Mouse (Mus musculus): ENCODE data around the gene Gm20388.

Gm20388 gene

GRCm38 (mm10) chr8:123854733-123855475, 3944.3 kb downstream of the Gm20388 start:
- no peak for DNase-seq (ENCODE audit: inconsistent ontology term)

- no peak for DNase-seq (ENCODE audit: inconsistent ontology term)
Observed at GRCm38 (mm10) chr8:123857361-123857760, 3946.7 kb downstream of the Gm20388 start.

GRCm38 (mm10) chr8:123858574-123858940, 3947.9 kb downstream of the Gm20388 start:
- peak; percentile 38 for DNase-seq (ENCODE audit: inconsistent ontology term)

DNA sequence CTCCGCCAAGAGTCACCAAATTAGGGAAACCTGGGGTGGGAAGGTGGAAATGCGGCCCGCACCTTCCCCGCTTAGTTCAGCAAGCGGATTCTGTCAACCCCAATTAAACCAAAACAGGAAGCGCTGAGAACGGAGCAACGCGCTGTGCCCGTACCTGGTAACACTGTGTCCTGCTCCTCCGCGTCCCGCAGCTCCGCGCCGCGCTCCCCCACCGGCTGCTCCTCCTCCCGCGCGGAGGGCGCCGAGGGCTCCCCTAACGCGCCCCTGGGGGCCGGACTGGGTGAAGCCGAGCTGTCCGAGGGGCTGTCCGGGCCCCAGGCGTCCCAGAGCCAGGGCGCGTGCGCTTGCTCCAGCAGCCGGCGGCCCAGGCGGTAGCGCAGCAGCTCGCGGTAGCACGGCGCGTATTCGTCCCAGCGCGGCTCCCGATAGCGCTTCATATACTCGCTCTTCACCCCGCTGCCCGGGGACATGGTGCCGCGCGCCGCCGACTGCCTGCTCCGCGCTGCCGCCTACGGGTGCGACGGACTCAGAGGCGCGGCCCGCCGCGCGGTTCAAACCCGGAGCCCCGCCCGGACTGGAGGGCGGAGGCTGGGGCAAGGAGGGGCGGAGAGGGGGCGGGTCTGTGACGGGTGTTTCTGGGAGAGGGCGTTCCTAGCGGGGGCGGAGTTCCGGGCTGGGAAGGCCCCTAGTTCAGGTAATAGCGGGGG, 3948.5 kb downstream of the Gm20388 start:
- DNase-seq (ENCODE audit: inconsistent ontology term), result peak; percentile 97

GRCm38 (mm10) chr8:123859648-123860259, 3949.1 kb downstream of the Gm20388 start, which contains the start of gene Ccsap:
Gene Ccsap, minus strand, starts transcription at chr8:123860209.
- no peak for DNase-seq (ENCODE audit: inconsistent ontology term)

DNA sequence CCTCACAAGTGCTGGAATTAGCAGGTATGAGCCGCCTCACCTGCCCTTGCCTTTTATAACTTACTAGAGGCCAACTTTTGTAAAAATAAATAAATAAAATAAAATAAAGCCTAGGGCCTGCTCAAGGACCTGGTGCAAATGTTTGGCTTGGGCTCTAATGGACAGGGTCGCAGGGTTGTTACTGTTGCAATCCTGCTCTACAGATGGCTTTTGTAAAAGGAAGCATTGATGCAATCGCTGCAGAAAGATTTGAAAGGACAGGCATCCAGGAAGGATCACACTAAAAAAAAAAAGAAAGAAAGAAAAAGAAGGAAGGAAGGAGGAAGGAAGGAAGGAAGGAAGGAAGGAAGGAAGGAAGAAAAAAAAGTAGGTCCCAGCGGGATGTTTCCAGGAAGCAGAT, 3949.7 kb downstream of the Gm20388 start:
- DNase-seq (ENCODE audit: inconsistent ontology term), result no peak

GRCm38 (mm10) chr8:123865786-123866185, 3955.1 kb downstream of the Gm20388 start:
- DNase-seq (ENCODE audit: inconsistent ontology term), result no peak

DNA sequence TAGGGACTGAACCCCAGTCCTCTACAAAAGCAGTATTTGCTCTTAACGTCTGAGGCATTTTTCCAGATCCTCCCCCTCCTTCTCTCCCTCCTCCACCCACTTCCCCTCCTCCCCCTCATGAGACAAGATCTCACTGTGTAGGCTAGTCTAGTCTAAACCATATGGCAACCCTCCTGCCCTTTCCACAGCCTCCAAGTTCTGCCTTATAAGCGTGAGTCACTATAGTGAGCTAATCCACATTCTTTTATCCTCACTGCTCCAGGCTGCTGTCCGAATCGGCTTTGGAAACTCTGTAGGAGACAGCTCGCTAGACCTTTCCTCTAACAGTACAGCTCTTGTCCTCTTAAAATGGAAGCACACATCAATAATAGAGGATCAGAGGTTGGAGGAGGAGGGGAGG, 3956.3 kb downstream of the Gm20388 start:
- DNase-seq (ENCODE audit: inconsistent ontology term), result peak; percentile 65

GRCm38 (mm10) chr8:123872048-123872447, 3961.4 kb downstream of the Gm20388 start:
- no peak for DNase-seq (ENCODE audit: inconsistent ontology term)

DNA sequence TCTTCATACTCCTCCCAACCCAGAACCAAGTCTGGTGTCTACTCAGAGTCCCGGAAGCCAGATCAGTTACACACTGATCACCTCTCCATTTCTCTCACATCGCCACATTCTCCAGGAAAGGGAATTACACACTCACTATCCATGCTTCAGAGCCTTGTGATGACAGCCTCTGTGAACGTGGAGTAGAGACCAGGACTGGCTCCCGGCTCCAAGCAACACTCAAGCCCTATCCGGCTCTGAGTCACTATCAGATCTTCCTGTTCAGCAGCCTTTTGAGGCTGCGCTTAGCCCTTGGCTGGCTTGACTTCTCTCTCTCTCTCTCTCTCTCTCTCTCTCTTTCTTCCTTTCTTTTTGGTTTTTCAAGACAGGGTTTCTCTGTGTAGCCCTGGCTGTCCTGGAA, 3962.7 kb downstream of the Gm20388 start:
- DNase-seq (ENCODE audit: inconsistent ontology term), result no peak

DNA sequence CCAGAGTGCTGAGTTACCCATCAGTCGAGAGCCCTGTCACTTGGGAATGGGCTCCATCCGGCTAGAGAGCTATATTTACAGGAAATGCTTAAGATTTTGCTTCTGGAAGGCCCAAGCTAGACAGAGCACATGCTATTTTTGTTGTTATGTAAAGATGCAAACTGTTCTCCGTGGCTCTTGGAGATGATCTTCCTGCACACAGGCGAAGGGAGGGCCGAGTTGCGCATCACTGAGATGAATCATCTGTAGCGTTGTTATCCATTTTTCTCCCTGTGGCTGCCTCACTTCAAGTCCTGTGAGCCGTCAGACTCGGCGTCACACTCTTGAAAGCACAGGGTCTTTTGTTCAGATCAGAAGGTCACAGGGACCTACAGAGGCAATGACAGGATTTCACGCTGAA, 3963.7 kb downstream of the Gm20388 start:
- no peak for DNase-seq (ENCODE audit: inconsistent ontology term)

GRCm38 (mm10) chr8:123877865-123878264, 3967.2 kb downstream of the Gm20388 start:
- DNase-seq (ENCODE audit: inconsistent ontology term), result no peak

DNA sequence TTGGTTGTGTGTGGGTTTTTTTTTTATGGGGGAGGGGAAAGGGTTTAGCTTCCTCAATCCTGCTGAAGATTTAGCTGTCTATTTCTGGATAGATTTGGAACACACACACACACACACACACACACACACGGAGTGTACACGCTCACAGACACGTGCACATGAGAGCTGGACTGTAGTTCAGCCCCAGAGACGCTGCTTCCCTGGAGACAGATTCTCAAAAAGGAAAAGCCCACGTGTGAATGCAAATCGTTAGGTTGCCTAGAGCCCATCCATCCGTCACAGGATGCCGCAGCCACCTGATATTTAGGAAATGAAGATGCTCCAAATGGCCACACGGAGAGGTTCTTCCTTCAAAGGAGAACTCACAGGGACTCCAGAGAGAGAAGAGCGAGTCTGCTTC, 3969.6 kb downstream of the Gm20388 start:
- DNase-seq (ENCODE audit: inconsistent ontology term), result no peak

DNA sequence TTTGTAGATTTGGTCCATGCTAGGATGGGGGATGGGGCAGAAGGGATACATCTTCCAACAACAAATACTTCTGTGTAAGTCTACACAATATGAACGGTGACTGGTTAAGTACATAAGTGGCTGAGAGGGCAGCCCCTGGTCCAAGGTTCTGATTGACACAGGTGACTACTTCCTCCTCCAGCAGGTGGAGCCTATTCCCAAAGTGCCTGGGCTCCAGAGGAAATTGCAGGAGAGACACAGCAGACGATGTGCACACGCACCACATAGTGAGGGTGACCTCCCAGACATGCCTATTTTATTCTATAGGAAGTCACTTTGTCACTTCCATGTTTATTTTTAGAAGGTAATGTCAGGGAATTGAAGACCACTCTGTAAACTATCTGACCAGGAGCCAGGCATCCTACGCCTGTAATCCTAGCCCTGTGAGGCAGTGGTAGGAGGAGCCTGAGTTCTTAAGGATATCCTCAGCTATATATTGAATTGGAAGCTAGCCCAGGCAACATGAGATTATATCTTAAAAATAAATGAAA, 3970.2 kb downstream of the Gm20388 start:
- DNase-seq (ENCODE audit: inconsistent ontology term), result no peak

- DNase-seq (ENCODE audit: inconsistent ontology term), result no peak
Observed at GRCm38 (mm10) chr8:123882412-123882811, 3971.8 kb downstream of the Gm20388 start.

- DNase-seq (ENCODE audit: inconsistent ontology term), result no peak
Observed at GRCm38 (mm10) chr8:123883094-123883493, 3972.5 kb downstream of the Gm20388 start.

GRCm38 (mm10) chr8:123884721-123885565, 3974.3 kb downstream of the Gm20388 start:
- DNase-seq (ENCODE audit: inconsistent ontology term), result peak; percentile 63

DNA sequence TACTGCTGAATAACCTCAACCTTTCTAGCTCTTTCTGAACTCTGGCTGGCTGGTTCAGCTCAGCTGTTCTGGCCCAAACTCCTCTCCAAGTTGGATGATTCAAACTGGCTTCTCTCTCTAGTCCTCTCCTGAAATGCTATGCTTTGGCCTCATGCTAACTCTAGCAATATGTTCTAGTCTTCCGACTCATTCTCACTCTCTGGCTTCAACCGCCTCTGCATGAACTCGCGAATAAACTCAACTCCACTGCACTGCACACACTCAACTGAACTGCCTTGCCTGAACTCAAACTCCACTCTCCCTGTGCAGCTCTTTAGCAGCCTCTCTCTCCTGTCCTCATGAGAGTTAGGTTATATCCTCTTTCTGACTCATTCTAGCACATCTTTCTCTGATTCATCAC, 3976.5 kb downstream of the Gm20388 start:
- DNase-seq (ENCODE audit: inconsistent ontology term), result no peak

- no peak for DNase-seq (ENCODE audit: inconsistent ontology term)
Observed at GRCm38 (mm10) chr8:123887956-123888355, 3977.3 kb downstream of the Gm20388 start.

DNA sequence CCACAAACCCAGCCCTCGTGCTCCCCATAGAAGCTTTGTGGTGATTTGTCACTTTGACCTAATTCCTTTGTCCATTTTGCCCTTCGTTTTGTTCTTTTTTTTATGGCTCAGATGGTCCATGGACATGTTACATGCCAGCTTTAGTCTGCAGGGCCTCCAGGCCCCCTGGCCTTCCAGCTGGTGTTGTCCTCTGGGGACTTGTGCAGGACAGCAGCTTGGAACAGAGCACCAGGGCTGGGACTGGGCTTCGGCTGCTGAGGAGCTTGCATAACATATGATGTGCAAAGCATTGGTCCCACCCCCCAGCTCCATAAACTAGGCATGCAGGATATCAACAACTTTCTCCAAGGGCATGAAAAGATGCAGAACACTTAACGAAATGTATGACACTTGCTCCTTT, 3979.2 kb downstream of the Gm20388 start:
- no peak for DNase-seq (ENCODE audit: inconsistent ontology term)

DNA sequence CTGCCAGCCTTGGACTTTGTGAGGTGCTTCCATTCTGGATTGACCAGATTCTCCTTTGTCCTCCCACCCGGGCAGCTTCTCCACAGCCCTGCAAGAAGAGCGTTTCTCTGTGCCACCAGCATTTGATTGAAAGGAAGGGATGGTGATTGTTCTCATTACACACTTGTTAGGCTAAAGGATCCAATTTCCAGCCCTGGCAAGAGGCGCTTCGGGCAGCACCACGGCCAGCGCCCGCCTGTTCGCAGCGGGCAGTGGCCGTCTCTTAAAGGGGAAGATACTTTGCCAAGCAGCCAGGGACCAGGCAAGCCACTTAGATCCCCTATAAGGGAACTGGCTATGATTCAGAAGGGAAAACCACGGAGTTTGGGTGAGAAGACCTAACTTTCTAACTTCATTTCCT, 3980.6 kb downstream of the Gm20388 start:
- peak; percentile 77 for DNase-seq (ENCODE audit: inconsistent ontology term)

Measured in Muller cell, postnatal 12 days (primary cell).